Mouse (Mus musculus) T-helper 17 cell (primary cell): ENCODE measurements around the gene Dnah2.

Experiments
- in situ Hi-C, 2 experiments: fragments of 300-600 bp; cut with MboI, MseI; formaldehyde crosslinking; loops; 1 replicate in 1 of 2; 2 replicates in 1 of 2; pipeline ENCODE4 v1.15.1; 2025; ENCODE audit warnings: high pct_unique_total_duplicates in 2 of 2

Dnah2 gene

DNA sequence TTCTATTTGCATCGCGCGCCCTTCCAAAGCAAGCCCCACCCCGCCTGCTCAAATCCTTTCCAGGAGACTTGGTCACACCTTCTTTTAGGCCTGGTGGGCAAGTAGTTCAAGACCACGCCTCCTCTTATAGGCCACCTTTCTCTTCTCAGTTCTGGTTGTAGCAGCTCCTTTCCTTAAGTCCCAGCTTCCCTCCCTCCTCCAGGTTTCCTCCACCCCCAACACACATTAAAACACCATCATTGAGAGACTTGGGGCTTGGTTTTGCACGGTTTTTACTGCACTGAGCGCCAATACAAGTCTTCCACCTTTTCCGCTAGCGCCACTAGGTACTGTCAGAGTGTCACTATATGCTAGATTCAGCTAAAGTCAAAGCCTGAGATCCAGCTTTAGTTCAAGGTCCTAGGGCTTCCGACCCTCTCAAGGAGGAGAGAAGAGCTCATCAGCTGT is 128.3 kb downstream of the Dnah2 start:
- in situ Hi-C loops, result no loop called here

DNA sequence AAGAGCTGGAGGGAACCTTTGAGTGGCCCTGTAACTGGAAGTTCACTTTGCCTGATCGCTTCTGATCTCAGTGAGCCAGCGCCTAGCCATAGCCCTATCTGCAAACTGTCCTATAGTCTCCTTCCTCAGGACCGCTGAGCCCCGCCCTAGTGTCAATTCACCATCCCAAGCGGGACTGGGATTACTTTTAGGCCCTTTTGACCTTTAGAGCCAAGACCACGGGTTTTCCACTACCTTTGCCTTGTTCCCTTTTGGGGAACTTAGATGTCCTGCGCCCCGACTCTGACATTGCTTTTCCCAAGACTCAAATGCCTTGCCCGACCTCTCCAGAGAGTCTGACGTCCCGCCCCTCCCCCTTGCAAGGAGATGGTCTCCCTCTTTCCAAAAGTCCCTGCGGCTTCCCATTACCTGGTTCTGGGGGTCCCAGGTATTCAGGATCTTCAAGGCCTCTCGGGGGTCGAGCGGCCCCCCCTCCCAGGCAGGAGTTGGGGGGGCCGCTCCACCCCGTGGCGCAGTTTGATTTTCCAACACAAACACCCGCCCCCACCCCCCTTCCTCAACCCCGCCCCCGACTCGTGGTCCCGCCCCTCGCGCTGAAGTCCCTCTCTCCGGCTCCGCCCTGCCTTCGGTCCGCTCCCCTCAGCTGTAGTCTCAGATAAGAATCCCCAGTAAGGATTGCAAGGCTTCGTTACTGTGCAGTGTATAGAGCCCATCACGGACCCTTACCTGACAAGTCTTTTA is 128.9 kb downstream of the Dnah2 start:
- in situ Hi-C loops, result loop anchor here in 1 of 2 experiments (10.0 kb wide), 2 partner anchors 325 to 575 kb away; partner anchors contain the start of genes Gabarap, Per1 and Phf23

DNA sequence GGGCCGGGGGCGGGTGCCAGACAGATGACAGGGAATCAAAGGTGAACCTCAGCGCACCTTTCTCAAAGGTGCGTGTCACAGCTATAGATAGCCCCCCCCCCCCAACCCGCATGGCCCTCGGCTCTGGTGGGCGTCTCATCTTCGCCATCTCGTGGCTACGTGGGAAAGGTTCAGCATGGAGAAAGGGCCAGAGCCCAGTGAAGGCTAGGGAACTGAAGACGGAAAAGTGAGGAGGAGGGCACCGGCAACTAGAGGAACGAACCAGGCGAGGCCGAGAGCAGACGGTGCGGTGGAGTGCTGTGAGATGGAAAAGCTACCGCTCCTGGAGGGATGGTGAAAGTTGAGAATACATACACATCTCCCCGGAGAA is 129.5 kb downstream of the Dnah2 start:
- in situ Hi-C loops, result loop anchor here in 1 of 2 experiments (10.0 kb wide), 2 partner anchors 325 to 575 kb away; partner anchors contain the start of genes Gabarap, Per1 and Phf23

DNA sequence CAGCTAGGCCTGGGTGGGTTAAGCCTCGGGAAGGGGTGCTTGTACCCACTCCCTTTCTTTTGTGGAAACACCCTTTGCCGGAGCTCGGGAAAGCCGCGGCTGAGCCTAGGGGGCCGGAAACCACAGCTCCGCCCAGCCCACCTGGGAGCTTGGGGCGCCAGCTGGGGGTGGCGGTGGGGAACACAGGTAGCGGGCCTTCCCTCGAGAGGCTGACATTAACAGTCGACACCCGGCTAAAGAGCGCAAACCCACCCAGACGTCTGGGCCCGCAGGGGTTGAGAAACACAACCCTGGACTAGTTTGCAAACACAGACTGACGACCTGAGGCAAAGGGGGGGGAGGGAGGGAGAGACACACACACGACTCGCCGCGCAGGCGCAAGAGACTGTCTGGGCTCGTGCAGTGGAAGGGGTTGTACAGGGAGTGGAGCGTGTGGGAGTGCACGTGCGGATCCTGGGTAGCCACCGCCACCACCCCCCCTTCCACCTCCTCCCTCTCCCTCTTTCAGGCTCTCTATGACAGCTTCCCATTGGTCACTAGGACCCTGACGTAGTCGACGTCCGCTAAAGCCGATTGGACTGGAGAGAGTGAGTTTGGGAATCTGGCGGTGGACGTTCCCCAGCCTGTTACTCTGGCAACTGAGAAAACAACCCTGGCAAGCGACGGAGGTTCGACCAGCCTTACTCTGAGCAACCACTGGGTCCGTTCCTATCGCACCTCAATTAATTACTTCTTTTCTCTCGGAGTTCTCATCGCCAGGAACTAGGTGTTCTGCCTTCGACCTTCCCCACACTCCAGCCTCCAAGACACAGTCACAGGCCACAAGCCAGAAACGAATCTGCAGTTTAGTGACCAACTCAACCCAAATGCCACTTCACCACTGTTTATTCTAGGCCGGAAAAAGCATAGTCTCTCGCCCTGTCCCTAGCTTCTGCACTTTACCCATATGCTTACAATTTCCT is 130.1 kb downstream of the Dnah2 start:
- in situ Hi-C loops, result loop anchor here in 1 of 2 experiments (10.0 kb wide), 2 partner anchors 324 to 576 kb away; partner anchors contain the start of genes Gabarap, Per1 and Phf23

DNA sequence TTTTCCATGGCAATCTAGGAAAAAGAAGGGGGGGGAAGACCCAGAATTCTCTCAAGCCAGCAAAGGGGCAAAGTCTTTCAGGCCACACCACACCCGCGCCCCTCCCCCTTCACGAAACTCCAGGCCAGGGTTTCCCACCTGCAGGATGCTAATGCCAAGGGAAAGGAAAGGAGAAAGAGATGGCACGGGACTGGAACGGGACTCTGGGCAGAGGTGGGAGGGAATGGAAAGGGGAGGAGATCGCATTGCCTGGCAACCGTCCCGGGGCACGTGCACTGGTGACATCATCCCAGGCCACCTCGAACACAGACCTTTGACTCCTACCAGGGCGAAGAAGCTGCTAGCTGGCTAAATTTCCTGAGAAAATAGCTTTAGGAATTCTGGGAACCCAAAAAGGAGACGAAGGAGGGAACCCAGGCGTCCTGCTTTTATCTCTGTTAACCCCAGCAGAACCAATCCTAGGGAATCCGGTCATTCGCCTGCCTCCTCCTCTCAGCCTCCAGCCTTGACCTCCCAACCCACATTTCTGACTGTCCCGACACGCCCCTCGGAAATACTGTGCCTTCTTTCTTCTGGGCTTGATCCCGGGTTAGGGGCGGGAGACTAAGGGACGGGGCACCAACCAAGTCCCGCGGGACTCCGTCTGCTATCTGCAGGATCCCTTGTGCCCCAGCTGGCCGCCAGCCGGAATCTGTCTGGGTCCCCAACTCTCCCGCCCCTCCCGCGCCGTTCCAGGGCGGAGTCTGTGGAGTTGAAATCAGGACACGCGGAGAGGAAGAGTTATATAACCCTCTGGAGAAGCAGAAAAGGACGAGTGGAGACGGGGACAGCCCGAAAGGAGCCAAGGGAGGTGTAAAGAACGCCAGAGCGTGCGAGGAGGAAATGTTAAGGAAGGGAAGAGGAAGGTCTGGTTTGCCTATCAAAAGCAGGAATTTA is 131.2 kb downstream of the Dnah2 start:
- in situ Hi-C loops, result loop anchor here in 1 of 2 experiments (10.0 kb wide), 2 partner anchors 323 to 577 kb away; partner anchors contain the start of genes Gabarap, Per1 and Phf23

DNA sequence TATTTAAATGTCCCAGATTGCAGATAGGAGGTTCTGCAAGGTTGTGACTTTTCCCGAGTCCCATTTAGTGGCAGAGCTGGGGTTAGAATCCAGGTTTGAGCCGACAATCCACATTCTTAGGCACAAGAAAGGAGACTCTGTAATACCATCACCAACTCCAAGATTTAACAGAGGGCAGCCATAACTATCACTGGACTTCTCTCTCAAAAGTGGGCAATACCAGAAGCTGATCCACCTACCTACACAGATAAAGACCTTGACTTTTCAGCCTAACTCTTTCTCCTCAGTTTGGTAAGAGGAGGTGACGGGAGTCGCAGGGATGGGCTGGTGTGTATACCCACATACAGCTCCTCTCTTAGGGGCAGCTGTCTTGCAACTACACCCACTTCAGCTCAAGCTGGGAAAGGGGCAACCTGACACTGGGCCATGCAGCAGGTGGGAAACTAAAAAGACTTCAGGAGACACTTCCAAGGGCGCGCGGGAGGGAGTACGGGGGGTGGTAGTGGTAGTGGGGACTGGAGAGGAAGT is 131.9 kb downstream of the Dnah2 start:
- in situ Hi-C loops, result loop anchor here in 1 of 2 experiments (10.0 kb wide), 2 partner anchors 322 to 578 kb away; partner anchors contain the start of genes Gabarap, Per1 and Phf23

DNA sequence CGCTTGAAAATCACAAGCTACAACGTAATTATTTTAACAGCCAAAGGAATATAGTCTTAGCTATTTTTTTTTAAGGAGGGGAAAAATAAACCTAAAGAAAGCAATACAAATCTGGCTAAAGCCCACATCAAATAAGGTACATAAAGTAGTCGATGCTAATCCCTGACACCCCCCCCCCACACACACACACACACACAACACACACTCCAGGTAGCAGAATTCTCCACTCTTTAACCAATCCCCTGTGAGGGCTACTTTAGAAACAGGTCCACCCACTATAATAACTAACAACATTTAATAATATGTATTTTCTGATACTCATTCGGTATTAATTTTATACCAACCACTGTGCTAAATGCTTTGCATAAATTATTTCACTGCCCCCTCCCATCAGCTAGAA is 132.4 kb downstream of the Dnah2 start:
- in situ Hi-C loops, result loop anchor here in 1 of 2 experiments (10.0 kb wide), 2 partner anchors 322 to 578 kb away; partner anchors contain the start of genes Gabarap, Per1 and Phf23

DNA sequence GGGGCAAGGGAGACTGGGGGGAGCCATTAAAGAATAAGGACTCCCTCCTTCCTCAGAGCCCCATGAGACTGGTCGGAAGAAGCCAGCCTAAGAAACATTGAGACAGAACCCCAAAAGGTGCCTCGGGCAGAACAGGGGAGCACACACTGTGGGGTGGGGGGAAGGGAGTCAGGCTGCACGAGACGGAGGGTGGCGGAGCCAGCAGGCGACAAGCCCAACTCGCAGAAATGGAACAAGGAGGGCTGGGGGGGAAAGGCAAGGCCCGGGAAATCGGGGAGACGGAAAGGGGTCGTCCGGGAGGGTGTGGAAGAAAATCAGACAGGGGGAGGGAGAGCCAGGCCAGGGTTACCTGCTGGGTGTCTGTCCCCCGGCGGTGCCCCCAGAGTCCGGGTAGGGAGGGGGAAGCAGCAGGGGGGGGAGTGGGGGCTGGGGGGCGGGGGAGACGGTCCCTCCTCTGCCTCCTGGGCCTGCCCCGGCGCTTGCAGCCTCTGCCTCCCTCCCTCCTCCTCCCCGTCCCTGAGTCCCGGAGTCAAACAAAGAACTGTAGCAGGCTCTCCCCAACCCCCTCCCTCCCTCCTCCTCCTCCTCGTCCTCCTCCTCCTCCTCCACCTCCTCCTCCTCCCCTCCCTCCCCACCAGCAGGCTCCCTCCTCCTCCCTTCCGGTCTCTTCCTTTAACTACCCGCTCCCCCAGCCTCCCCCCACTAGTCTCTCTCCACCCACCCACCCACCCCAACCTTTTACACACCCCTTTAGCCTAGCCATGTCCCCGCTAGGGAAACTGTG is 133.1 kb downstream of the Dnah2 start:
- in situ Hi-C loops, result loop anchor here in 1 of 2 experiments (10.0 kb wide), 2 partner anchors 321 to 579 kb away; partner anchors contain the start of genes Gabarap, Per1 and Phf23

DNA sequence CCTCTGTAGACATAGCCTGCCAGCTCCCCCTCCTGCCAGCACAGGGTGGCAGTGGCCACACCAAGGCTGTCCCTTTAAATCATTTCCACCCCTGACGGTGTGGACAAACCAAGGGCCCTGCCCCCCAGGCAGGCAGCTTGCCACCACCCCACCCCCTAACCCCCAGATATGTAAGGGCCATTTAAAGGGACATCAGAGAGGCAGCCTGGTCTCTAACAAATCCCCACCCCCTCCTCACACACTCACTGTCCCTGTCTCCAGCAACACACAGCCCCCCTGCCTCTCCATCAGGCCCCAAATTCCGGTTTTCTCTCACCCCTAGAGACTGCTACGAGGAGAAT is 133.6 kb downstream of the Dnah2 start:
- in situ Hi-C loops, result loop anchor here in 1 of 2 experiments (10.0 kb wide), 2 partner anchors 320 to 580 kb away; partner anchors contain the start of genes Gabarap, Per1 and Phf23

DNA sequence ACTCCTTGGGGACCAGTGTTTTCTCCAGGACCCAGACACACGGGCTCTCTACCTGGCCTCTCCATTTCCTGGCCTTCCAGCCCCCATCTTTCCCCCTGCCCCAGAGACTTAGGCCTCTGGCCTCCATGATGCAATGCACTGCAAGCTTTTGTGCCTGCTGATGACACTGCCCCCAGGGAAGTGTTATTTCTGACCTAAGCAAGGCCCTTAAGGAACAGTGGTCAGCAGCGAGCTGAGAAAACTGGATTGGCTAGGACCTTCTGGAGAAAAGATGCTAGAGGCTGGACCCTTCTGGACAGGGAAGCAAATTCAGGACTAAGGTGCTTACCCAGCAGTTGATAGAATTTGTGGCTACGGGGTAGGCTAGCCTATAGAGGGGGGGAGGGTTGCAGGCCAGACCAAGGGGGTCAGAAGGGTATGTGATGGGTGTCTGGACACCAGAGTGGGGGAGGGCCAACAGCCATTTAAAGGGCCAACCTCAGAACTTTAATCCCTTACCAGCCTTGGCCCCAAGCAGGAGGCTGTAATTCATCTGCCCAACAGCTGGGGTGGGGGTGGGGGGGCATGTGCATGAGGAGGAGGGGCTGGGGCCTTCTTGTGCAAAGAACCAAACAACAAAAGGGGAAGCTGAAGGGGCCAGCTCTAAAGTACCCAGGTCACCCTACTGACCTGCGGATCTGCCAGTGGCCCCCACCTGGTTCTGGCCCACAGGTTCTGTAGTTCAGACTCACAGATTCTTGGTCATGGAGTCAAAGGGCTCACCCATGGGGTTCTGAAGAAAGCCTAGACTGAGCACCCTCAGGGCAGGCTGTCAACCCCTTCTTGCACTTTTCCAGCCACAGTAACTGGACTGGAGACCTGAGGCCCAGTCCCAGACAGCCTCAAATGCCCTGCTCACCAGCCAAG is 134.2 kb downstream of the Dnah2 start:
- in situ Hi-C loops, result loop anchor here in 1 of 2 experiments (10.0 kb wide), 2 partner anchors 320 to 580 kb away; partner anchors contain the start of genes Gabarap, Per1 and Phf23

DNA sequence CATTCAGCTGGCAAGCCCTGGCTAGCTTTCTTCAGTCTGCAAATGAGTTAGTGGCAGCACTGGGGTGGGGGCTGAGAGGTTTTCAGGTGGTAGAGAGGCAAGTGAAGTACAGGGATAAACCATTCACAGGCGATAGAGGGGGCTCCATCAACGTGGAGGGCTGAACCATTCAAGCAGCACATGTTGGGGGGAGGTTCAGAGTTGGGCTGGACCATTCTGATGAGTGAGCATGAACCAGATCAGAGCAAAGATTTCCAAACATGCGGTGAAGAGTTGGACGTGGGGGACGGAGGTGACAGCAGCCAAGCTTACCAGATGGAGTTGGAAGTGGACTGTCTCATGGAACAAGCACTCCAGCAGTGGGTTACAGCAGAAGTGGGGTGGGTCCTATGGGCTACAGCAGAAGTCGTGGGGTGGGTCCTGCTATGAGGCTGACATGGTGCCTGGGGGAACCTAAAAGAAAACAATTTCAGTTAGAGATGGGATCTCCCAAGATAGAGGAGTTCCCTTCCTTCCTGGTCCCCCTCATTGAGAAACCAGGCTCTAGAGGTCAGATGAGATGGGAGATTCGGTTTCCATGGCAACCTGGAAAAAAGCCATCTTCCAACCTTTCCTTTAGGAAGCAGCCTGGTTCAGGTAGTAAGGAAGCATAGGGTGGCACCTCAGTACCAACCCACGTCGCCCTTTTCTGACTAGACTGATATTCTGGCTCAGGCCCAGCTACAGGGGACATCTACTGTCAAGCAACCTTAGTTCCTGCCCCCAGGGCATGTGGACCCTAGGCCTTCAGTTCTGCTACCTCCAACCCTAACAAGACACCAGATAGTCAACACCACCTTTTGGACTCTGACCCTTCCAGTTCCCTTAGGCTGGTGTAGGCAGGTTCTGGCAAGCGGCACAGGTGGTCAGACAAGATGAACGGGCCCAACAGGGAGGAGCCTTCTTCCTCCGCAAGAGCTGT is 135.4 kb downstream of the Dnah2 start, which contains the start of gene Kdm6b:
TSS of gene Kdm6b (minus strand) at position 455 of the 961 bp plus-strand sequence.
- in situ Hi-C loops, result loop anchor here in 1 of 2 experiments (10.0 kb wide), 2 partner anchors 319 to 581 kb away; partner anchors contain the start of genes Gabarap, Per1 and Phf23

DNA sequence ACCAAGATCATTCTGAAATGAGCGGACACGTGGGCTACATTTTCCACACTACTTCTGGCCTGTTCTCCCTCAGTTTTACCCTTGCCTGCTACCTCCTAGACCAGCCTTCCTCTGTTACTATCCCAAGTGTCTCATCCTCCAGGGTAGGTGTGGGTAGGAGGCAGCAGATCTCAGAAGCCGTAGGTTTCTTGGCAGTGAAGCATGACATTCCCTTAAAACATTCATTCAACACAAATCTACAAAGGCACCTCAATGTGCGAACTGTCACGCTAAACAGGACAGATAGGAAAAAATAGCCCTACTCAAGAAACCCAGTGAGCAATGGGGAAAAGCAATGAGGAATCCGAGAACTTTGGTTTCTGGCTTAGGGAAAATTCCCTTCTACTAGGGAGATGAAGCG is 136.4 kb downstream of the Dnah2 start:
- in situ Hi-C loops, result loop anchor here in 1 of 2 experiments (10.0 kb wide), 2 partner anchors 318 to 582 kb away; partner anchors contain the start of genes Gabarap, Per1 and Phf23

DNA sequence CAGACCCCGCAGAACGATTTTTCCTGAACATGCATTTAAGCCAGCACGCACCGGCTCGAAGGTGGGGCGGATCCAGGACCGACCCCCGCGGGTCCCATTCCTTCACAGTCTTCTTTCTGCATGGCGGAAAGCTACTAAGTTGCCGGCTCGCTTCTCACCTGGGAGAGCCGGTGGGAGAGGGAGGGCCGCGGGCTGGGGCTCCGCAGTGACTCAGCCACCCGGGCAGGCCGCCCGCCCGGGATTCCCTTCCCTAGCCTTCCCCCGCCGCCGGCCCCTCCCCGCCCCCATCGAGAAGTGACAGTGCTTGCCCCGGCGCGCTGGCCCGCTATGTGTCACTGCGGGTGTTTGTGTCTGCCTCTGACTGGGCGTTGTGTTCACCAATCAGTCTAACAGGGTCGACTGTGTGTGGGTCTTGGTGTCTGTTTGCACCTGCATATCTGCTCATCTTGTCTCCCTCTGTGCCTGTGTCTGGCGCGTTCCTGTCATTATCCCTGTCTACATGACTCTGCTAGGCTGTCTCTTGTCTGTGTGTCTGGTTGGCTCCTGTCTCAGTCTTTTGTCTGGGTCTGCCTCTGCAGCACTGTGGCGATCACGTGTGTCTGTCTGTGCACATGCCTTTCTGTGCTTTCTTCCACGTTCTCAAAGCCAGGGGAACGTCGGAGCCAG is 137.2 kb downstream of the Dnah2 start:
- in situ Hi-C loops, result loop anchor here in 1 of 2 experiments (10.0 kb wide), 2 partner anchors 317 to 583 kb away; partner anchors contain the start of genes Gabarap, Per1 and Phf23

DNA sequence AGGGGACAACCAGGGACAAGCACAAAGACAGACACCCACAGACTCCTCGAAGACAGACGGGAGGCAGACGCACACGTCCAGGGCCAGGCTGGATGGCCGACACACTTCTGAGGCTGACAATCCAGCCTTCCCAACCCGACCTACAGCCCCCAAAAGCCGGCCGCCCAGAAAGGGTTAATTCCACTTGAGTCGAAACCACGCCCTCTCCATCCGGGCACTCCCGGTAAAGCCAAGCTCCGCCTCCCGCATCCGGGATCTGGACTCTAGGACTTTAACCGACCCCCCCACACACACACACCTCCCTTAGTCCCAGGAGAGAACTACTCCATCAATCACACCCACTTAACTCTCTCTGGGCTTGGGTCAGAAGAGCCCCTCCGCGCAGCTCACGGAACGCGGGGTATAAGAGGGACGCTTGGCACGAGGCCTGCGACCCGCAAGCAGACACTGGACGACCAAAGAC is 137.8 kb downstream of the Dnah2 start:
- in situ Hi-C loops, result loop anchor here in 1 of 2 experiments (10.0 kb wide), 2 partner anchors 316 to 584 kb away; partner anchors contain the start of genes Gabarap, Per1 and Phf23

DNA sequence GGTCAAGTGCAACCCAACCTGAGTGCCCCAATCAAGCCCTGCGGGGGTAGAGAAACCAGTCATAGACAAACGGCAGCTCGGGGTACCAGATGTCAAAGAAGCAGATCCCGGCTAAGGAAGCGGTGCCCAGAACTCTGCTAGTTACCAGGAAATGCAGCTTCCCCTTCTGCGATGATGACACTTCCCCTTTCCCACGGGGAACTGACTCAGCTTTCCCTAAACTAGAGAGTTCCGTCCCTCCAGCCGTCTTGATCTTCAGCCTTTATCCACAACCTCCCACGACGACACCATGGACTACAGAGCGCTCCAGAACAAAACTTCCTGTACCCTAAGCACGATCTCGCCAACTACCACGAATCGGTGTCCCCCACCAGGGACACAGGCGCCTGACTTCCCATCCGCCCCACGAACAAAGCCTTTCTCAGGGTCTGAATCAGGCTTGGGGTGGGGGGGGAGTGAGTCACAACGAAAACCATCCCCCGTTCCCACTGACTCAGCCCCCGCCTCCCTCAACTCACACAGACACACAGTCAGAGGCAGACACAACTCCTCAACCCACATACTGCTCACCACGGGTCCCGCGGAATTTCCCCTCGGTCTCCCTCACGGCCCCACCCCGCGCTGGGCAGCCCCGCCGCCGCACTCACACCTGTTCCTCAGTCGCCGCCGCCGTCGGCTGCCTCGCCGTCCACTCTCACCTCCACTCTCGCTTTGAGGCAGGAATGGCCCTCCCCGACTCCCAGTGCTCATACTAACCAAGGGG is 138.4 kb downstream of the Dnah2 start:
- in situ Hi-C loops, result loop anchor here in 1 of 2 experiments (10.0 kb wide), 2 partner anchors 316 to 584 kb away; partner anchors contain the start of genes Gabarap, Per1 and Phf23
